Comparison of ENCODE assay signal across 9 mouse cellular contexts in genomic region chr7:27325697-27326096, GRCm38 (mm10). TPM values are rescaled to one million over a fixed set of nuclear protein-coding genes. Genes with fewer than 3 reads are reported as not detected.
DNase-seq lines count a peak whose midpoint lies in the region; ATAC-seq and TF ChIP-seq lines count a peak whose summit lies in the region.
"Had no signal": no experiment of that assay in that cellular context is flagged by ENCODE, and none has a peak within 500 bp of the region (broad histone marks: within the 10 kb centered on the region; RNA-seq: fewer than 3 reads in every experiment).

No protein-coding gene starts in this region.

- TF ChIP-seq CTCF in C2C12 (IDR thresholded peaks at IDR 0.05; ENCODE audit: control insufficient read depth, insufficient read depth, insufficient read length): no peak
- TF ChIP-seq CTCF in liver, adult 2 months (IDR thresholded peaks at IDR 0.05; ENCODE audit: low read depth, low read length): no peak

- peak overlapping the region; percentile 50 for H3K4me2 ChIP-seq in hindbrain, embryonic 16.5 days (ENCODE audit: low read length)
- peak overlapping the region; percentile 74 for H3K4me2 ChIP-seq in myocyte (ENCODE audit: low read depth)

- peak; percentile 18; the same call in 1 of the 2 replicates for ATAC-seq in hindbrain, embryonic 16.5 days
- ATAC-seq: Patski had no signal

- H3K27ac ChIP-seq in hindbrain, embryonic 16.5 days (ENCODE audit: low read depth, low read length): no peak overlapping the region
- no peak overlapping the region for H3K27ac ChIP-seq in liver, adult 2 months (replicated peaks; ENCODE audit: insufficient read depth, low read depth, low read length)

- no peaks in the 10 kb centered on the region for H3K9me3 ChIP-seq in hindbrain, embryonic 16.5 days (ENCODE audit: control insufficient read depth, low read length)

- peak overlapping the region; percentile 31; the same call in 1 of the 2 replicates for H3K9ac ChIP-seq in hindbrain, embryonic 16.5 days (ENCODE audit: low read depth, low read length)
- H3K9ac ChIP-seq in liver, adult 2 months (ENCODE audit: low read depth, low read length): peak overlapping the region; percentile 2; the same call in 1 of the 2 replicates

- H3K79me2 ChIP-seq in C2C12 (ENCODE audit: control insufficient read depth, insufficient read depth) (no peaks in the 10 kb centered on the region), myocyte (ENCODE audit: control insufficient read depth, insufficient read depth) (no peaks in the 10 kb centered on the region)
- H3K79me2 ChIP-seq in liver, adult 2 months (ENCODE audit: control insufficient read depth, insufficient read depth, low read length): no peaks in the 10 kb centered on the region

- H3K4me1 ChIP-seq in hindbrain, embryonic 16.5 days (ENCODE audit: control insufficient read depth, insufficient read depth, low read depth, low read length): peaks cover 17% of the 10 kb centered on the region
- H3K4me1 ChIP-seq in liver, adult 2 months (ENCODE audit: control insufficient read depth, insufficient read depth, low read length): peaks cover 2% of the 10 kb centered on the region

- WGBS in hindbrain, embryonic 16.5 days: 3% methylated on average over 24 of the region's 24 CpGs
- WGBS in liver, adult 2 months: 13% methylated on average over 24 of the region's 24 CpGs

- no peaks in the 10 kb centered on the region for H3K79me3 ChIP-seq in C2C12 (ENCODE audit: low read depth)

- no peak overlapping the region for H3K4me3 ChIP-seq in C2C12 (ENCODE audit: insufficient read depth, poor library complexity, severe bottlenecking)
- peak overlapping the region; percentile 33 for H3K4me3 ChIP-seq in hindbrain, embryonic 16.5 days (ENCODE audit: low read length)
- H3K4me3 ChIP-seq in liver, adult 2 months (ENCODE audit: insufficient read depth, low read depth, low read length): no peak overlapping the region
- H3K4me3 ChIP-seq in myocyte: no peak overlapping the region

- H3K27me3 ChIP-seq in C2C12 (ENCODE audit: control insufficient read depth, insufficient read depth, insufficient read length) (no peaks in the 10 kb centered on the region), myocyte (ENCODE audit: control insufficient read depth, insufficient read depth, insufficient read length) (no peaks in the 10 kb centered on the region)
- H3K27me3 ChIP-seq in hindbrain, embryonic 16.5 days (replicated peaks; ENCODE audit: control insufficient read depth, insufficient read depth, low read length): peaks cover 52% of the 10 kb centered on the region
- peaks cover 5% of the 10 kb centered on the region for H3K27me3 ChIP-seq in liver, adult 2 months (ENCODE audit: control insufficient read depth, insufficient read depth, low read length)
- H3K27me3 ChIP-seq: Patski had no signal

- intact Hi-C loops in left cerebral cortex, postnatal 14 days (cut with DNase I): loop anchor here (2.0 kb wide), 1 partner anchor 23 kb away; no protein-coding TSS in a partner anchor

- no peak for TF ChIP-seq POLR2A in liver, adult 2 months (IDR thresholded peaks at IDR 0.05; ENCODE audit: extremely low read depth, insufficient read depth, low read length)
- no peak for TF ChIP-seq POLR2A in myocyte (IDR thresholded peaks at IDR 0.05; ENCODE audit: insufficient read length, low read depth)

- H3ac ChIP-seq in C2C12 (ENCODE audit: control insufficient read depth, insufficient read length, low read depth) (peak overlapping the region; percentile 31), myocyte (ENCODE audit: control insufficient read depth, insufficient read length) (no peak overlapping the region)

- DNase-seq in cerebellum, adult 8-10 months: peak; percentile 52
- peak; percentile 70 for DNase-seq in gastrocnemius, postnatal 10 days
- peak; percentile 61 for DNase-seq in liver, adult 2 months (ENCODE audit: extremely low read depth, low read depth, low spot score)
- no peak for DNase-seq in left cerebral cortex, postnatal 14 days (ENCODE audit: low spot score in 2 of 2)
- no peak for DNase-seq in ovary, adult 18-20 months (ENCODE audit: low spot score)

- no peaks in the 10 kb centered on the region for H3K36me3 ChIP-seq in C2C12 (ENCODE audit: control insufficient read depth, insufficient read depth)
- H3K36me3 ChIP-seq in hindbrain, embryonic 16.5 days (ENCODE audit: control insufficient read depth, insufficient read depth, low read length): no peaks in the 10 kb centered on the region
- no peaks in the 10 kb centered on the region for H3K36me3 ChIP-seq in liver, adult 2 months (ENCODE audit: control insufficient read depth, insufficient read depth, low read length)
- no peaks in the 10 kb centered on the region for H3K36me3 ChIP-seq in myocyte (ENCODE audit: control insufficient read depth, insufficient read depth)

TF ChIP-seq in C2C12, 6 proteins besides CTCF, POLR2A, EP300 and RAD21:
- TF ChIP-seq MYOG (IDR thresholded peaks at IDR 0.05; ENCODE audit: control insufficient read depth, extremely low read depth, insufficient read length) (no peak), FOSL1 (IDR thresholded peaks at IDR 0.05; ENCODE audit: insufficient read depth, low read length, poor library complexity, severe bottlenecking) (no peak), MYOD1 (IDR thresholded peaks at IDR 0.05; ENCODE audit: control insufficient read depth, insufficient read length, low read depth) (no peak)

TF ChIP-seq in myocyte, 11 proteins besides CTCF, POLR2A, EP300 and RAD21:
- TF ChIP-seq POLR2AphosphoS2 (IDR thresholded peaks at IDR 0.05; ENCODE audit: insufficient read length, low read depth): no peak
- TF ChIP-seq E2F4 (IDR thresholded peaks at IDR 0.05; ENCODE audit: insufficient read depth): no peak
- no peak for TF ChIP-seq MYOD1 (IDR thresholded peaks at IDR 0.05; ENCODE audit: control insufficient read depth in 1 of 3, insufficient read length in 2 of 3, low read depth in 2 of 3)
- no peak for TF ChIP-seq SRF (IDR thresholded peaks at IDR 0.05; ENCODE audit: control insufficient read depth, insufficient read length, low read depth)
- no peak for TF ChIP-seq TCF3 (IDR thresholded peaks at IDR 0.05; ENCODE audit: insufficient read length, low read depth)
- TF ChIP-seq REST (IDR thresholded peaks at IDR 0.05; ENCODE audit: insufficient read depth, insufficient read length): no peak
- no peak for TF ChIP-seq CEBPB (IDR thresholded peaks at IDR 0.05; ENCODE audit: insufficient read depth, poor library complexity, severe bottlenecking)
- TF ChIP-seq TCF12 (IDR thresholded peaks at IDR 0.05; ENCODE audit: insufficient read depth, poor library complexity, severe bottlenecking): no peak
- no peak for TF ChIP-seq MYOG (IDR thresholded peaks at IDR 0.05; ENCODE audit: control insufficient read depth in 1 of 3, insufficient read depth in 1 of 3, insufficient read length in 2 of 3, low read depth in 2 of 3)
- TF ChIP-seq MAX (IDR thresholded peaks at IDR 0.05; ENCODE audit: low read depth): no peak
- no peak for TF ChIP-seq USF1 (IDR thresholded peaks at IDR 0.05; ENCODE audit: low read depth)

RNA-seq across cellular contexts. Expression of gene Ltbp4, which starts 11.8 kb away (rescaled TPM):
- 22.9 TPM for polyA plus RNA-seq in C2C12 (2012; fragmentation: generic; extraction: Trizol)
- total RNA-seq in gastrocnemius, postnatal 10 days (2021): 100 to 1,000 TPM; 131 to 165 TPM
- 14.1 and 17.2 TPM in 2 replicates for polyA plus RNA-seq in hindbrain, embryonic 16.5 days (2015; fragmentation: Nextera tagmentation; extraction: Ambion mirVana)
- 9.4 and 24.2 TPM in 2 replicates for total RNA-seq in liver, adult 2 months (2014; rRNA removed)
- 29.2 and 32.5 TPM in 2 replicates for polyA plus RNA-seq in liver, adult 2 months (2012; rRNA removed)
- 32.5 TPM for polyA plus RNA-seq in myocyte (2012; fragmentation: generic; extraction: Trizol)
- 10 to 100 TPM; 62.5 to 62.6 TPM for total RNA-seq in left cerebral cortex, postnatal 14 days (2021)

RNA-seq across cellular contexts. Expression of gene Shkbp1, which starts 30.1 kb away (rescaled TPM):
- polyA plus RNA-seq in C2C12 (2012; fragmentation: generic; extraction: Trizol): 27.6 TPM
- total RNA-seq in gastrocnemius, postnatal 10 days (2021): 1 to 10 TPM; 6.1 to 8.1 TPM
- polyA plus RNA-seq in hindbrain, embryonic 16.5 days (2015; fragmentation: Nextera tagmentation; extraction: Ambion mirVana): 31.6 and 38.0 TPM in 2 replicates
- 3.6 and 4.4 TPM in 2 replicates for total RNA-seq in liver, adult 2 months (2014; rRNA removed)
- 19.8 and 23.9 TPM in 2 replicates for polyA plus RNA-seq in liver, adult 2 months (2012; rRNA removed)
- polyA plus RNA-seq in myocyte (2012; fragmentation: generic; extraction: Trizol): 18.4 TPM
- total RNA-seq in left cerebral cortex, postnatal 14 days (2021): 10 to 100 TPM; 22.2 to 27.4 TPM

RNA-seq across cellular contexts. Expression of gene Gm20479, which starts 31.5 kb away (rescaled TPM):
- not detected for polyA plus RNA-seq in C2C12 (2012; fragmentation: generic; extraction: Trizol)
- not detected for total RNA-seq in gastrocnemius, postnatal 10 days (2021)
- polyA plus RNA-seq in hindbrain, embryonic 16.5 days (2015; fragmentation: Nextera tagmentation; extraction: Ambion mirVana): not detected in 2 replicates
- total RNA-seq in liver, adult 2 months (2014; rRNA removed): not detected in 2 replicates
- polyA plus RNA-seq in liver, adult 2 months (2012; rRNA removed): not detected in 2 replicates
- 0.11 TPM for polyA plus RNA-seq in myocyte (2012; fragmentation: generic; extraction: Trizol)
- total RNA-seq in left cerebral cortex, postnatal 14 days (2021): not detected

Comparison
In these comparisons a context has a peak if more than half of its experiments do, and no peak if none do; other contexts are left out.
1. DNase-seq: peak in cerebellum, adult 8-10 months (single experiment), gastrocnemius, postnatal 10 days (single experiment) and liver, adult 2 months (single experiment); none in left cerebral cortex, postnatal 14 days (0 of 2) and ovary, adult 18-20 months (single experiment).